Mouse (Mus musculus) retina, postnatal 7 days (tissue): ENCODE measurements at regions not wholly inside any gene's neighbourhood (a gene's known extent, or its start where the extent isn't known, plus 50 kb on each side); places are given as distances from the start of the nearest gene placed in this dataset.

Experiments used
- DNase-seq: peaks from one replicate; pipeline ENCODE4 v3.0.0-alpha.2; 2012; ENCODE audit warnings: low read depth, low spot score

DNA sequence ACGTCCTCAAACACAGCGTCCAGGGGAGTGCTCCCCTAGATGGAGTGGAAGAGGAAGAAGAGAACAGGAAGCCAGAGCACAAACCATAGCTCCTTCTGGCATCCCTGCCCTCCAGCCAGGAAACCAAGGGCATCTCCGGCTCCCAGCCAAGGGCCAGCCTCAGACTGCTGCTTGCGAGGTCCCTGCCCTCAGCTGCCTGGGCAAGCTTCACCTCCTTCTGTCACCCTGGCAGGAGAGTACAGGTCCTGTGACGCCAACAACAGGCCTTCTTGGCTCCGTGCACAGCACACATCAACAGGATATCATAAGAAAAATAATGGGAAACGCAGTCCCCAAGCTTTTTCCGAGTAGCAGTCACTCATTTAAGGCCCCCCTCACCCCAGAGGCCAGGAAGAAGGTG lies 212.9 kb upstream of the Mocs1 start:
- no peak for DNase-seq

- no peak for DNase-seq
Observed at GRCm38 (mm10) chr17:49219512-49220197, 208.5 kb upstream of the Mocs1 start.

- DNase-seq, result no peak
Observed at GRCm38 (mm10) chr17:49223212-49223611, 204.9 kb upstream of the Mocs1 start.

DNA sequence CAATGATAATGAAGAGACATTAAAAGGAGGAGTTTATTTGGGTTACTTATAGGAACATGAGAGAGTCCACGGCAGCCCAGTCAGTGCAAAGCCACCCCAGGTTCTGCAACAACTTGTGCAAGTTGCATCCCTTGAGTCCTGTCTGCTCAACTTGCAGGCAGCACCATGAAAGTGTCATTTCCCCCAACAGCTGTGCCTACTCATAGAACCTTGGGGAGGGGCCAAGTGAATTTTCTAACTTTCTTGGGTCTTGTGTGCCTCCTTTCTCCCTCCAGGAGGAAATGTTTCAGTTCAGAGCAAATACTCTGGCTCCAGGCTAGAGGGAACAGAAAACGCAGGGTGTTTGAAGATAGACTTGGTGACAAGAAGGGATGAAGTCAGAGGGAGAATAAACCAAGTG lies 204.5 kb upstream of the Mocs1 start:
- no peak for DNase-seq

- no peak for DNase-seq
Observed at GRCm38 (mm10) chr17:49225255-49226015, 202.7 kb upstream of the Mocs1 start.

GRCm38 (mm10) chr17:49226016-49226400 lies 202.2 kb upstream of the Mocs1 start:
- no peak for DNase-seq

- DNase-seq, result peak; percentile 41
Observed at GRCm38 (mm10) chr17:49231287-49231686, 196.9 kb upstream of the Mocs1 start.

GRCm38 (mm10) chr17:49240097-49240496 lies 188.1 kb upstream of the Mocs1 start:
- no peak for DNase-seq

DNA sequence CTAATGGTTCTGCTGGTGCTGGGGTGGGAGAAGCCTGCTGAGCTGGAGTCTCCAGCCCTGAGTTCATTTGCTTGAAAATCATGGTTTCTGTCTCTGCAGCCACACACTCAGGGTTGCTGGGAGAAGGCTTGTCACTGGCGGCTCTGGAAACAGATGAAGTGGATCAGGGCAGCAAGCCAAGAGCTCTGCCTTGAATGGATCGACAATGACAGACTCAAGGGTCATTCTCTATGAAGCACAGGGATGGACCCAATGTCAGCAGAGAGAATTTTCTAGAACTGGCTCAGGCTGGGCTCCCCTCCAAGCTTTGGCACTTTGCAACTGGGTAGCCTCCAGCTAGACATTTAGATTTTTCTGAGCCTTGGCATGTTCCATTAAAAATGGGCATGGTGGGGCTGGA lies 184.7 kb upstream of the Mocs1 start:
- DNase-seq, result no peak

DNA sequence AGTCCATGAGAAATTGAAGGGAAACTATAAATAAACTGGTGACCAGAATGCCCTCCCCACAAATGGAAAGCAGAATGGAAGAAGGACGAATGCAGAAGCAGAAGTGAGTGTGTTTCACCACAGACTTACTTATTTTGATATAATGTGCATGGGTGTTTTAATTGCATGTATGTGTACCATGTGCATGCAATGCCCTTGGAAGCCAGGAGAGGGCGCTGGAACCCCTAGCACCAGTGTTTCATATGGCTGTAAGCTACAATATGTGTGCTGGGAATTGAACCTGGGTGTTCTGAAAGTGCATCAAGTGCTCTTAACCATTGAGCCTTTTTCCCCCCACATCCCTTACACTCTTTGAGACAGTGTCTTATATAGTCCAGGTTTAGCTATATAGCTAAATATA lies 183.1 kb upstream of the Mocs1 start:
- DNase-seq, result no peak

GRCm38 (mm10) chr17:49247215-49247614 lies 180.9 kb upstream of the Mocs1 start:
- no peak for DNase-seq

GRCm38 (mm10) chr17:49250726-49251537 lies 177.2 kb upstream of the Mocs1 start:
- no peak for DNase-seq

DNA sequence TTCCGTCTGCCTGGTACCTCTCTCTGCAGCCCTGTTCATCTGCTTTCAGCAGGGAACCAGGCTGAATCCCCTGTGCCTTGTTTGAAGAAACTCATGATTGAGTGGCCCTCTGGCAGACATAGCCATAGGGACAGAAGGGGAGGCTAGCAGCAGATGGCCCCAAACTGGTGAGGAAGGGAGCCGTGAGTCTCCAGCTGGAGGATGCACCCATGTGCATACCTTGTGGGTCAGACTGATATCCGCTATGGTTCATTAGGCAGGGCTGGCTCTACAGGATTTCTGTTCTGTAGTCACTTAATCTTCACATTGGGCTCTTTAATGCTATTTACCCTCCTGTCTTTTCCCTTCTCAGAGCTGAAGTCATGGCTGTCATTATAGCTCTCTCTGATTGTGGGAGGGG lies 175.9 kb upstream of the Mocs1 start:
- DNase-seq, result no peak

GRCm38 (mm10) chr17:49258496-49258895 lies 169.7 kb upstream of the Mocs1 start:
- DNase-seq, result no peak

- DNase-seq, result no peak
Observed at GRCm38 (mm10) chr17:49262394-49262793, 165.8 kb upstream of the Mocs1 start.

GRCm38 (mm10) chr17:49266343-49266742 lies 161.8 kb upstream of the Mocs1 start:
- no peak for DNase-seq

- no peak for DNase-seq
Observed at GRCm38 (mm10) chr17:49269943-49270342, 158.2 kb upstream of the Mocs1 start.

- no peak for DNase-seq
Observed at GRCm38 (mm10) chr17:49272661-49273448, 155.3 kb upstream of the Mocs1 start.

DNA sequence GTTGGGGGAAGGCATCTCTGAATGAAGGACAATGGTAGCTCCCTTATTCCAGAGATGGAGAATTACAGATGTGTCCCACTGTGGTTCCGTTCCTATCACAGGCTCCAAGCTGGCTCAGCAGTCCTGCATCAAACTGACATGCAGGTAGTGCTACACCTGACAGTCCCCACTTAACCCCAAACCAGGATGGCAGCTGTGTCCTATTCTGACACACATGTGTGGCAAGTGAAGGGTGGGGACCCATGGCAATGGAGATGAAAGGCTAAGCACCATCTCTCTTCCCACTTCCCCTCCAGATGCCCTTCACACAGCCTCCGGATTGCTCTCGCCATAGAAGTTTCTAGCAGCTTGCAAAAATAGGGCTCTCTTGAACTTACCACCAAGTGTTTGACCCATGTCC lies 153.2 kb upstream of the Mocs1 start:
- DNase-seq, result no peak

DNA sequence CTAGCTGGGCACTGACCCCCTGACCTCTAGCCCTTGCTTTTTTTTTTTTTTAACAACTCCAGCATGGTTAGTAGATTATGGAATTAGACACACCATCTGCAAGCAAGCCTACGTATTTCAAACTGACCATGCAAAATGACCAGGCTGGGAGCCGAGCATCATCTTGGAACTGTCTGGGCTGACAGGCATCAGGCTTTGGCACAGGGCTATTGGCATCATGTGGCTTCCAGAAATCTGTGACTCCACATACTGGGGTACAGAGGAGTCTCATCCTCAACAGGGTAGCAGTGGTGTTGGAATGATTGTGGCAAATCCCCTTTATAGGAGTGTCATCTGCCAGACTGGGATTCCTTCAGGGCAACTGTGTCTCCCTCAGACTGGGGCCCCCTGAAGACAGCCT lies 152.7 kb upstream of the Mocs1 start:
- DNase-seq, result no peak

DNA sequence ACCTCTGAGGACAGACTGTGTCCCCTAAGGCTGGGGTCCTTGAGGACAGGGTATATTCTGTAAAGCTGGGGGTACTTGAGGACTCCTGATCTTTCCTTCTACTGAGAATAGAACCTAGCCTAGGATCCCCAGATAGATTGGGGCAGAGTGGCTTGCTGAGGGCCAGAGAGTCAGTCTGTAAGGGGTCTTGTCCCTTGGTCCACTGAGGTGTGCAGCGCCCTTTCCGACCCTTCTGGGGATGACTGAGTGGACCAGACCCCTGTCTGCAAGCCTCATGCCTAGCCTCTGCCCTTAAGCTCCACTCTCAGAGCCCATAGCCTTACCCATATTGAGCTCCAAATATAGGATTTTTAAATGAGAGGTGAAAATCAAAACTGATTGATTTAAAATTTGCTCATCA lies 152.2 kb upstream of the Mocs1 start:
- DNase-seq, result no peak

DNA sequence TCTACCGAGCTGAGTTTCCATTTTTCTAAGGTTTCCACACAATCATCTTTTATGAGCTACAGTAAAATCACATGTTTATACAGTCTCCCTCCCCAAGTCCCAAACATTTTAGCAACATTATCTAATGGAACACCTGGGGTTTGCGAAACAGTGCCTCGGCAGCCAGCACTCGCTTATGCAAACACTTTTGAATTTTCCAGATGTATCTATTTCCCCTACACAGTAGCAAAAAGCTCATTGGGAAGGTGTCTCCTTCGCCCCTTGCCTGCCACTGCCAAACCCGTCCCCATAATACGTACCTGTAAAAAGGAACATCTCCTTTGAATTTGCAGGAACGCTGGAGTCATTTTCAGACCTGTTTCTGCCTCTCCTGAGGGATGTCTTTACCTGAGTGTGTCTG lies 149.6 kb upstream of the Mocs1 start:
- no peak for DNase-seq
